Mouse (Mus musculus): Measurements from ENCODE around the gene Havcr2. TPM values are rescaled to one million over a fixed set of nuclear protein-coding genes. Genes with fewer than 3 reads are reported as not detected.
"Not testable (repeated sequence)": the region's sequence is repeated elsewhere in the genome, so short reads cannot be mapped to it uniquely, and the experiment has no call there.

Havcr2 gene
- total RNA-seq, 1 experiment from 2014 or later: 0.96 TPM

DNA sequence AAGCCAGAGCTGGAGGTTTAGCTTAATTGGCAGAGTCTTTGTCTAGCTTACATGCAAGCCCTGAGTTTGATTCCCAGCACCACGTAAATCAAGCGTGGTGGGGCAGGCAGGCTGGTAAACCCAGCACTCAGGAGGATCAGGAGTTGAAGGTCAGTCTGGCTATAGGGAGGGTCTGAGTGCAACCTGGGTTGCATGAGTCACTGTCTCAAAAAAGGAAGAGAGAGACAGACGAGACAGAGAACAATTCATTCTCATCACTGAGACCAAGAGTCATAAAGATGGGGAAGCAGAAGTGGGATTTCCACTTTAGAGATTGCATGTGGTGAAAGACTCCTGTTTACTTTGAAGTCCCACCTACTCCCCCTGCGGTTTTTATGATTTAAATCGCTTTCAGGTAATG, 6.6 kb downstream of the Havcr2 start:
- no peak for DNase-seq

DNA sequence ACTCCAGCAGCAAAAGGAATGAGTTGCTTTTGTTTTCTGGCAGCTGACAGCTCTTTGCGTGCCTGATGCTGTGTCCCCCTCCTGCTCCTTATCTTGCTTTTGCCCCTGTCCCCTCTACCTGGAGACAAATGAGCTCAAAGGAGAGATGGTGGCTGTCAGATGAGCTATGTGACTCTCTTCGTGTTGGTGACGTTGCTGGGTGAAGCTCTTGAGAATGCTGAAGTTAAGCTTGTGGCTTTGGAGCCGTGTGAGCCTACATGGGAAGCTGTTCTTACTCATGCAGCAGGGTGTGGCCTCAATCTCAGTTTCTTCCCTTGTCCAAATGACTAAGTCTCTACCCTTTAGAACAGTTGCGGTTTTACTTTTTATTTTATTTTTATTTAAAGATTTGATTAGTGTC, 7.2 kb downstream of the Havcr2 start:
- DNase-seq: peak; percentile 22

DNA sequence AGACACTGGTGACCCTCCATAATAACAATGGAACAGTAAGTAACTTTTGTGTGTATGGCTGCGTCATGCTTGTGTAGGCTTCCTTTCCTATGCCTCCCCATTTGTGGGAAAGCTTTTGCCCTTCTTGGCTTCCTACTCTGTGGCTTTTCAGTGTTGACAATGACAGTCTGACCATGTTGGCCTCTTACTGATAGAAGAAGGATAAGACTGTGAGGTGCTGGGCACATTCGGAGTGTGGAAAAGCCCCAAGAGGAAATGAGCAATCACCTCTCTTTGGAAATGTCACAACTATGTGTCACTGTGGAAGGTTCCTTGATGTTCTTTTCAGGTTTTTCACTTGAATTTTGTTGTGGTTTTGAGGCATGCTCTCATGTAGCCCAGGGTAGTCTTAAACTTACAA, 12.1 kb downstream of the Havcr2 start:
- no peak for DNase-seq

DNA sequence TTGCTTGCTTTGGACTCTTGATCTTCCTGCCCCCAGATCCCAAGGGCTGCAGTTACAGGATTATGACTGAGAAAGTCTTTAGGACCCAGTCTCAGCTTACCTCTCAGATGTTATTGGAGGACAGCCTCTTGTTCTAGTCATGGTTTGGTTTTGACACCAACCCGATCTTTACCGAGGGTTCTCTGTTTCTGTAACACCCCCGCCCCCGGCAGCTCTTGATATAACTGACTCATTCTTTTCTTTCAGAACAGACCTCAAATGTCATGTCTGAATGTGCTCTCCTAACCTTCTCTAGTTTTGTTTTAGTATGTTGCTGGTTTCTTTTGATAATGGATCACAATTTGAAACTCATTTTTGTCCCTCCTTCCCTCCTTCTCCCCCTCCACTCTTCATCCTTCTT, 19.5 kb downstream of the Havcr2 start:
- DNase-seq: no peak

DNA sequence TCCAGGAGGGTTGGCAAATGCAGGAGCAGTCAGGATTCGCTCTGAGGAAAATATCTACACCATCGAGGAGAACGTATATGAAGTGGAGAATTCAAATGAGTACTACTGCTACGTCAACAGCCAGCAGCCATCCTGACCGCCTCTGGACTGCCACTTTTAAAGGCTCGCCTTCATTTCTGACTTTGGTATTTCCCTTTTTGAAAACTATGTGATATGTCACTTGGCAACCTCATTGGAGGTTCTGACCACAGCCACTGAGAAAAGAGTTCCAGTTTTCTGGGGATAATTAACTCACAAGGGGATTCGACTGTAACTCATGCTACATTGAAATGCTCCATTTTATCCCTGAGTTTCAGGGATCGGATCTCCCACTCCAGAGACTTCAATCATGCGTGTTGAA, 24.6 kb downstream of the Havcr2 start:
- no peak for DNase-seq

DNA sequence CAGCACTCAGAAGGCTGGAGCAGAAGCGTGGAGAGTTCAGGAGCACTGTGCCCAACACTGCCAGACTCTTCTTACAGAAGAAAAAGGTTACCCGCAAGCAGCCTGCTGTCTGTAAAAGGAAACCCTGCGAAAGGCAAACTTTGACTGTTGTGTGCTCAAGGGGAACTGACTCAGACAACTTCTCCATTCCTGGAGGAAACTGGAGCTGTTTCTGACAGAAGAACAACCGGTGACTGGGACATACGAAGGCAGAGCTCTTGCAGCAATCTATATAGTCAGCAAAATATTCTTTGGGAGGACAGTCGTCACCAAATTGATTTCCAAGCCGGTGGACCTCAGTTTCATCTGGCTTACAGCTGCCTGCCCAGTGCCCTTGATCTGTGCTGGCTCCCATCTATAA, 25.8 kb downstream of the Havcr2 start:
- no peak for DNase-seq

DNA sequence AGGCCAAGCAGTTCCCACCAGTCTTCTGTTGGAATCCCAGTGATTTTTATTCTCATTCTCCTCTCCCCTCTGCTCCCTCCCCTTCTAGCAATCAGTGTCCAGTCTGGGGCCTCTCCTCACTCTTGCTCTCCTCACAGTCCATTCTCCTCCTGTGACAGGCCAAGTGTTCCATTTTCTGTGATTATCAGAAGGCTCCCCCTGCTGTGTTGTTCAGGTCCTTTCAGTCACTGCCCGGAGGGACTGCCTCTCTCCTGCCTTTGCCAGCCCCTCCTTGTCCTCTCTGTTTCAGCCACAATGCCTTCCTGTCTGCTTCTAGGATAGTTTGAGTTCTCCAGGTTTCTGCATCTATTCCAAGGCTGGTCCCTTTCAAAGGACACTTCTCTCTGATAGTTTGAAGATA, 33.5 kb downstream of the Havcr2 start:
- DNase-seq: peak; percentile 9

DNA sequence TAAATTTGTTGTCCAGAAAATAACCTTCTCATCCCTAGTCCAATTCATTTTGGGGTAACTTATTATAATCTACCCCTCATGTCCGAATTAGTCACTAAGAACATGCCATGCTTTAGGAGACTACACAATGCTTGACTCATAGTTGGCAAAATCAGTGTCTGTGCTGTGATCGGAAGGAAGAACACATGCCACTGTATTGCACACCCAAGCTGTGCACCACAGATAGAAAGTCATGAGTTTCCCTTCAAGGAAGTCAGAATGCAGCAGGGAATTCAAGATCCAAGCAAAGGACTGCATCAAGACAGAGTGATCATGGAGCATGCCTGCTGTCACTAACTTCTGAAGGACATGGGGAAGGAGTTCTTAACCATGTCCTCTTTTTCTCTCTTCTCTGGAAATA, 33.9 kb downstream of the Havcr2 start:
- DNase-seq: no peak

DNA sequence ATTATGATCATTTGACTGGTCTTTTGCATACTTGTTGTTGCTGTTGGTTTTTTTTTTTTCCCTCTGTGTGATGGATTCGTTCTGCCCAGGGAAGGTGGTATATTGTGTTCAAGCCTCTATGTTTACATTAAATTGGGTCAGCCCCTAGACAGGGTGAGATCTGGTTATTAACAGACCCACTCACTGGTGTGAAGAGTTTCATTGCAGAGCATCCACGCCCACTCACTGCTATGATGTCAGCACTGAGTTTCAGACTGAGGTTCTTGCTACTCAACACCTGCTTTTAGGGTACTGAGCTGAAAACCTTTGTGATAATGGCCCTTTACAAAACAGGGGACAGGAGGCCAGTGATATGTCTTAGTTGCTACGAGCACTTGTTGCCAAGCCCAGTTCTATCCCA, 52.4 kb downstream of the Havcr2 start:
- DNase-seq: no peak

DNA sequence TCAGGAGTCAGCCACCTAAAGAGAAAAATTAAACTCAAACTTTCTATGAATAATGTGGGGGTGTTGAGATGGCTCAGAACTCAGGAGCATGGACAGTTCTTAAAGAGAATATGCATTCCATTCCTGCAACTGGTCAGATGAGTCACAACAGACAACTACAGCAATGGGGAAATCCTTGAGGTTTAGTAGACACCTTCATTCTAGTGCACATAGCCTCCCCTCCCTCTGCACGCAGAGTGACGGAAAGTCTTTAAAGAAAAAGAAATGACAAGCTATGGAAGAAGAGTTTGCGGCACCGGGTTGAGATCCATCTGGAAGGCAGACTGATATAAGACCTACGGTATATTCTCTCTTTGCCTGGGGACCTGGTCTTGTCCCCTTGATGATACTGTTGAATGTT, 55.2 kb downstream of the Havcr2 start:
- DNase-seq: no peak

DNA sequence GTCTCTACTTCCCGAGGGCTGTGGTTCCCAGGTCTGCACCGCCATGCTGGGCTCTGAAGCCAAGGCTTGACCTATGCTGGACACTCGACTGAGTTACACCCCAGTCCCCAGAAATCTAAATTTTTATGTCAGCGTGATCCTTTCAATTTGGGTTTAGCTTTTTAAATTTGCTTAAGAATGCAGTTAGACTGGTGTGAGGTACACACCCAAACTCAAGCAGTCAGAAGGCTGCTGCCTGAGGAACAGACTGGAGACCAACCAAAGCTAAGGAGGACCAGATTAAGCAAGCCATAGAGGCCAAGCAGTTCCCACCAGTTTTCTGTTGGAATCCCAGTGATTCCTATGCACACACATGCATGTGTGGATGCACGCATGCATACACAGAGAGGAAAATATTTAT, 66.6 kb downstream of the Havcr2 start:
- not testable (repeated sequence) for DNase-seq

DNA sequence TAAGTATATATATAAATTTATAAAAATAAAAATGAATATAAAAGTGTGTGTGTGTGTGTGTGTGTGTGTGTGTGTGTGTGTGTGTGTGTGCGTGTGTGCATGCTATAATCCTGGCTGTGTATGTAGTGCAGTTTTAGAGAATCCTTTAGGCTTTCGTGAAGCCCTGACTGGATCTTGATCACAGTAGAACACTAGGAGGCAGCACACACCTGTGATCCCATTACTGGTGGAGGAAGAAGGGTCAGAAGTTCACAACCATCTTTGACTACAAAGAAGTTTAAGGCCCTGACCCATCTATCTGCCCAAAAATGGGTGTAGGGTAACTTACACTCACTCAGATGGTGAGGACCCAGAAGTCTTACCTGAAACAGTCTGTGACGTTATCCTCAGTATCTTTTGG, 68.0 kb downstream of the Havcr2 start:
- DNase-seq: peak; percentile 16

DNA sequence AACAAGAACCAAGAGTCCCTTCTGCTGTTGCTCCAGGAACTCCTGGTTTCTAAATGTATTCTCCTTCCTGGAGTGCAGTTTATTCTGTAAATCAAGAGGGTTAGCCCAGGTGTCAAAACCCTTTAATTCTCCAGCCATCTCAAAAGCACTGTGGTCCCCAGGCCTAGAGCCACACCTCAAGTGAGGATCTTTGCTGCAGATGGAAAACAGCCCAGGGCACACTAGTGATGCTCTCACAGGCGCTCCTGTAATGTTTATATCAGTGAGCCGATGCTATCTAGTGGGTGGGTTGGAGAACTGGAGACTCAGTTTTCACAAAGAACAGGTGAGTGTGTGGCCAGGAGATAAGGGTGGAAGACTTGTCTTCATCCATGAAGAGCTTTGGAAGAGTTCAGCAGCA, 69.2 kb downstream of the Havcr2 start, which contains the start of gene Gm12169:
Gm12169 (plus strand) TSS at position 301 of the 400 bp plus-strand sequence.
- no peak for DNase-seq

DNA sequence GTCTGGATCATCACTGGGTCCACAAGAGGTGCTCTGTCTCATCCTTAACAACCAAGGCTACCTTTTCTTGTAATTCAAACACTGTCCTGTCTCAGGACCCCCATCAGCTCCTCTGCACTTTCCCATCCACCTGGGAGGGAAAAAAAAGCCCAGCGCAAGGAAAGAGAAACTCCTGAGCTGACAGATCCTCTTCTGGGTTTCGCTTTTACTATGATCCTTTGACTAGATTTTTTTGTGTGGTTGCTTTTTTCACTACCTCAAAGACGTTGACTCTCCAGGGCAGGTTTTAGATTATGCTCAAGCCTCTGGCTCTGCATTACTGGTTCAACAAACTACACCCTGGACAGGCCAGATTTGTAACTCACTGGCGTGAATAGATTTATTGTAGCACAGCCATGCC, 75.4 kb downstream of the Havcr2 start:
- DNase-seq: no peak

Other genes with a start within 250 kb of the Havcr2 start
- not detected in 2 replicates for gene Fndc9, start 219.4 kb upstream of the Havcr2 start, total RNA-seq (2021)
- gene Cyfip2, start 142.1 kb upstream of the Havcr2 start, total RNA-seq (2021): 47.1 and 47.7 TPM in 2 replicates
- gene Itk, start 65.4 kb upstream of the Havcr2 start, total RNA-seq (2021): 0.74 and 6.8 TPM in 2 replicates
- gene Fam71b, start 58.4 kb upstream of the Havcr2 start, total RNA-seq (2021): not detected in 2 replicates
- gene Med7, start 18.0 kb upstream of the Havcr2 start, total RNA-seq (2021): 31.1 and 39.6 TPM in 2 replicates
- not detected in 2 replicates for gene Gm12169, start 69.3 kb downstream of the Havcr2 start, total RNA-seq (2021)
- not detected in 2 replicates for gene BC053393, start 116.6 kb downstream of the Havcr2 start, total RNA-seq (2021)
- gene Dppa1, start 174.3 kb downstream of the Havcr2 start, total RNA-seq (2021): not detected in 2 replicates

Data from adrenal gland, postnatal 14 days (tissue).